Mouse (Mus musculus): Measurements from ENCODE around the gene Apoa1.

- TF ChIP-seq CTCF (IDR thresholded peaks at IDR 0.05; ENCODE audit: low read depth) (no peak), EP300 (IDR thresholded peaks at IDR 0.05; ENCODE audit: low read depth) (no peak)
Measured at GRCm38 (mm10) chr9:46188956-46189355, 39.4 kb upstream of the Apoa1 start.

Measured in liver, postnatal 0 days (tissue).